ENCODE assay signal across 8 mouse cellular contexts in the genomic region with DNA sequence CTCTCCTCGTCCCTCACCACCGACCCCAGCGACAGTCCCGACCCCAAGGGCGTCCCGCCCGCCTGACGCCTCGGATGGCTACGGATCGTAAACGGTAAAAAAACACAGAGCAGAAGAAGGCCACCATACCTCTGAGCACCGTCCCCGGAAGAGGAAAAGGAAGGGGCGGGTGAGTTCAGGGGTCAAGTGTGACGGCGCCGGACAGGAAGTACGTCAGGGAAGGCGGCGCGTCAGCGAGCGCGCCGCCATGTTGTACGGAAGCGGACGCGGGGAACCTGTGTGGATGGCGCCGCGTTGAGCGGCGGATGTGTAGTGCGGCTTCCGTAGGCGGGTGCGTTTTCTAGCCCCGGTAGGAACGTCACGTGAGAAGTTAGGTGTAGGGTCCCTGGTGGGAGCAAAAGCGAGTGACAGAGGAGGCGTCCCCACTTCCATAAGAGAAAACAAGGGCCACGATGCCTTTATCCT. TPM values are rescaled to one million over a fixed set of nuclear protein-coding genes. Genes with fewer than 3 reads are reported as not detected.
DNase-seq lines count a peak whose midpoint lies in the region; ATAC-seq and TF ChIP-seq lines count a peak whose summit lies in the region.

TSS of gene Rpl34 (minus strand) at position 210 of the 465 bp plus-strand sequence.

- peak within 1 kb of the TSS; percentile 92 for H3K9ac ChIP-seq in hindbrain, postnatal 0 days (replicated peaks; ENCODE audit: low read length)

- peaks cover 28% of the 10 kb centered on the region for H3K36me3 ChIP-seq in hindbrain, postnatal 0 days (ENCODE audit: insufficient read depth, low read length)

- H3K27me3 ChIP-seq in hindbrain, postnatal 0 days (ENCODE audit: insufficient read depth, low read length): no peaks in the 10 kb centered on the region

- WGBS in hindbrain, postnatal 0 days: under 1% methylated on average over 45 of the region's 45 CpGs

- H3K4me2 ChIP-seq in hindbrain, postnatal 0 days (ENCODE audit: low read depth, low read length): peak within 1 kb of the TSS; percentile 71

- H3K4me3 ChIP-seq in gastrocnemius, adult 2 months: peak within 1 kb of the TSS; percentile 86
- peak within 1 kb of the TSS; percentile 94 for H3K4me3 ChIP-seq in hindbrain, postnatal 0 days (ENCODE audit: low read length)
- H3K4me3 ChIP-seq in left cerebral cortex, adult 2 months: peak within 1 kb of the TSS; percentile 95

- no peak for TF ChIP-seq CTCF in gastrocnemius, adult 2 months (IDR thresholded peaks at IDR 0.05)
- no peak; the same call in none of the 2 replicates for TF ChIP-seq CTCF in hindbrain, postnatal 0 days (IDR thresholded peaks at IDR 0.05; ENCODE audit: low read depth)
- TF ChIP-seq CTCF in left cerebral cortex, adult 2 months (IDR thresholded peaks at IDR 0.05): no peak

- H3K27ac ChIP-seq in gastrocnemius, adult 2 months: peak within 1 kb of the TSS; percentile 92
- peak within 1 kb of the TSS; percentile 85 for H3K27ac ChIP-seq in hindbrain, postnatal 0 days
- peak within 1 kb of the TSS; percentile 80 for H3K27ac ChIP-seq in left cerebral cortex, adult 2 months

- ATAC-seq in common myeloid progenitor, adult 5-6 weeks (replicated peaks; ENCODE audit: low read depth, poor library complexity, severe bottlenecking): peak; percentile 95
- peak; percentile 99 for ATAC-seq in hindbrain, postnatal 0 days
- ATAC-seq in megakaryocyte, adult 5-6 weeks (ENCODE audit: poor library complexity, severe bottlenecking): peak; percentile 93

- H3K9me3 ChIP-seq in hindbrain, postnatal 0 days (ENCODE audit: low read length): no peaks in the 10 kb centered on the region

- H3K4me1 ChIP-seq in hindbrain, postnatal 0 days (ENCODE audit: insufficient read depth, low read length): no peaks in the 10 kb centered on the region; the same call in 1 of the 2 replicates

- DNase-seq in ZHBTc4 (ENCODE audit: low read depth, low spot score): peak; percentile 99
- peak; percentile 96 for DNase-seq in gastrocnemius, adult 2 months
- DNase-seq in hindbrain, postnatal 0 days (ENCODE audit: low spot score): peak; percentile 99
- peak; percentile 91 to 95 for DNase-seq in left cerebral cortex, adult 2 months (ENCODE audit: extremely low spot score in 1 of 2, low spot score in 2 of 2)
- peak; percentile 95 to 96 for DNase-seq in right cerebral cortex, adult 2 months (ENCODE audit: low spot score in 2 of 2)
- peak; percentile 93 for DNase-seq in urinary bladder, postnatal 14 days (ENCODE audit: low spot score)

- intact Hi-C loops in gastrocnemius, adult 2 months (cut with DNase I): loop anchor here (5.0 kb wide), 1 partner anchor 898 kb away; the partner anchor contains the start of gene Gar1
- intact Hi-C loops in left cerebral cortex, adult 2 months (cut with DNase I): loop anchor here (10.0 kb wide), 1 partner anchor 1955 kb away; the partner anchor contains the start of genes Aimp1 and Tbck

RNA-seq across cellular contexts. Expression of gene Rpl34, which starts in this region (rescaled TPM):
- total RNA-seq in common myeloid progenitor, adult 5-6 weeks (2017): 2,934 and 3,618 TPM in 2 replicates
- total RNA-seq in gastrocnemius, adult 2 months (2021): 100 to 1,000 TPM; 312 to 382 TPM
- total RNA-seq in hindbrain, postnatal 0 days (2014; rRNA removed): 572 and 622 TPM in 2 replicates
- polyA plus RNA-seq in hindbrain, postnatal 0 days (2015; fragmentation: Nextera tagmentation; extraction: Ambion mirVana): 543 and 545 TPM in 2 replicates
- 100 to 1,000 TPM; 315 to 326 TPM for total RNA-seq in left cerebral cortex, adult 2 months (2021)
- total RNA-seq in megakaryocyte, adult 5-6 weeks (2015): 1,043 and 1,097 TPM in 2 replicates
- total RNA-seq in megakaryocyte, adult 5-6 weeks (2017): 2,083 and 2,603 TPM in 2 replicates

Comparison
In these comparisons a context has a peak if more than half of its experiments do, and no peak if none do; other contexts are left out.
1. Peak in every context shown above with its lines: DNase-seq, ATAC-seq, H3K4me3 ChIP-seq and H3K27ac ChIP-seq.